Mouse (Mus musculus): ENCODE measurements around the gene Vcp. TPM values are rescaled to one million over a fixed set of nuclear protein-coding genes. Genes with fewer than 3 reads are reported as not detected.
A peak's percentile ranks its signal among the peaks of the same experiment; 100 is the strongest.

The Vcp gene
- total and polyA plus RNA-seq, 3 experiments, result 200 to 462 (median 237) TPM

GRCm38 (mm10) chr4:43010161-43011038 is 10.1 kb upstream of the Vcp start, which contains the start of gene Fancg:
Gene Fancg (minus strand): TSS chr4:43010506.
- peak; percentile 77 for DNase-seq (ENCODE audit: extremely low read depth)
- Histone ChIP-seq H3K4me1 (ENCODE audit: control insufficient read depth in 1 of 2, insufficient read depth in 2 of 2) (peaks cover 7 to 12% of the 10 kb centered on the region in 2 experiments; a peak in 3 of 4 replicates), H3K36me3 (replicated peaks in 1 of 2; ENCODE audit: control insufficient read depth in 1 of 2, insufficient read depth in 1 of 2, low read length in 1 of 2) (peaks cover 13 to 30% of the 10 kb centered on the region in 2 experiments), H3K79me2 (replicated peaks; ENCODE audit: control insufficient read depth, extremely low read depth, insufficient read depth, poor library complexity, severe bottlenecking) (no peaks in the 10 kb centered on the region), H3K9ac (ENCODE audit: insufficient read depth, low read depth) (peak within 1 kb of the TSS; percentile 64), H3K9me3 (replicated peaks; ENCODE audit: low read length) (no peaks in the 10 kb centered on the region), H3K4me2 (ENCODE audit: insufficient read depth, low read depth, poor library complexity, severe bottlenecking) (peak within 1 kb of the TSS; percentile 75), H3K4me3 (replicated peaks in 1 of 3; ENCODE audit: low read depth in 2 of 3, low read length in 2 of 3, poor library complexity in 1 of 3) (peak within 1 kb of the TSS; percentile 70 to 95 (median 72)), H3K27ac (ENCODE audit: insufficient read depth, low read depth) (no peak within 1 kb of the TSS), H3K27me3 (replicated peaks) (no peaks in the 10 kb centered on the region)
- dilution Hi-C loops (cut with MboI; ENCODE audit: extremely low pct_ligation_motif_present, extremely low pct_unique_long_range_greater_than_20kb, low sequenced_read_pairs) (no loop called here), in situ Hi-C loops (cut with MboI; ENCODE audit: low pct_ligation_motif_present, low pct_unique_long_range_greater_than_20kb, low sequenced_read_pairs) (loop anchor here (25.0 kb wide), 1 partner anchor 552 kb away; the partner anchor contains the start of genes Creb3 and Tln1)
- no peak for TF ChIP-seq ZNF384 (IDR thresholded peaks at IDR 0.05; ENCODE audit: low read depth, low read length)
- no peak for TF ChIP-seq MAFK (IDR thresholded peaks at IDR 0.05; ENCODE audit: insufficient replicate concordance, low read length)
- TF ChIP-seq EP300 (IDR thresholded peaks at IDR 0.05; ENCODE audit: low read length), result no peak
- peak; percentile 26; the same call in 1 of the 2 replicates for TF ChIP-seq IRF4 (IDR thresholded peaks at IDR 0.05; ENCODE audit: low read depth, low read length)
- peak; percentile 83 for TF ChIP-seq SIN3A (IDR thresholded peaks at IDR 0.05; ENCODE audit: low read length)
- peak; percentile 63; the same call in 1 of the 2 replicates for TF ChIP-seq MYC (IDR thresholded peaks at IDR 0.05; ENCODE audit: low read depth, low read length)
- peak; percentile 35 for TF ChIP-seq MXI1 (IDR thresholded peaks at IDR 0.05; ENCODE audit: low read depth, low read length)
- TF ChIP-seq JUND (conservative IDR thresholded peaks at IDR 0.05; ENCODE audit: low read depth, low read length), result no peak
- TF ChIP-seq ZKSCAN1 (IDR thresholded peaks at IDR 0.05; ENCODE audit: borderline replicate concordance, low read depth, low read length), result no peak
- TF ChIP-seq HCFC1 (IDR thresholded peaks at IDR 0.05; ENCODE audit: low read depth, low read length), result peak; percentile 91
- TF ChIP-seq ZMIZ1 (IDR thresholded peaks at IDR 0.05; ENCODE audit: low read depth, low read length), result peak; percentile 85
- peak; percentile 68 for TF ChIP-seq MAX (IDR thresholded peaks at IDR 0.05; ENCODE audit: low read length)
- 0 out of 2 replicates have a peak, but pooled peaks have one; percentile 12 for TF ChIP-seq NRF1 (IDR thresholded peaks at IDR 0.05; ENCODE audit: low read depth, low read length)
- TF ChIP-seq RAD21 (IDR thresholded peaks at IDR 0.05; ENCODE audit: low read depth, low read length), result no peak
- no peak for TF ChIP-seq RCOR1 (conservative IDR thresholded peaks at IDR 0.05; ENCODE audit: low read depth, low read length)
- peak; percentile 92 for TF ChIP-seq ELF1 (IDR thresholded peaks at IDR 0.05; ENCODE audit: low read depth, low read length)
- peak; percentile 31; the same call in 1 of the 2 replicates for TF ChIP-seq TCF12 (IDR thresholded peaks at IDR 0.05; ENCODE audit: low read depth, low read length)
- TF ChIP-seq KAT2A (IDR thresholded peaks at IDR 0.05; ENCODE audit: insufficient replicate concordance, low read length), result 0 out of 2 replicates have a peak, but pooled peaks have one; percentile 78
- peak; percentile 58; the same call in 1 of the 2 replicates for TF ChIP-seq MAZ (IDR thresholded peaks at IDR 0.05; ENCODE audit: low read depth, low read length)
- TF ChIP-seq GABPA (IDR thresholded peaks at IDR 0.05; ENCODE audit: insufficient replicate concordance, low read depth, low read length), result peak; percentile 5; the same call in 1 of the 2 replicates
- TF ChIP-seq NELFE (IDR thresholded peaks at IDR 0.05; ENCODE audit: low read depth, low read length), result peak; percentile 62; the same call in 1 of the 2 replicates
- TF ChIP-seq POLR2A (IDR thresholded peaks at IDR 0.05; ENCODE audit: low read depth, low read length), result peak; percentile 64
- TF ChIP-seq CHD2 (IDR thresholded peaks at IDR 0.05; ENCODE audit: low read length), result peak; percentile 91
- peak; percentile 43; the same call in 1 of the 2 replicates for TF ChIP-seq TBP (conservative IDR thresholded peaks at IDR 0.05; ENCODE audit: low read depth, low read length)
- no peak for TF ChIP-seq USF2 (conservative IDR thresholded peaks at IDR 0.05; ENCODE audit: low read depth, low read length)
